Mouse (Mus musculus) R1 (cell line): ENCODE results near the gene Pi16.
"Not testable (repeated sequence)": the region's sequence is repeated elsewhere in the genome, so short reads cannot be mapped to it uniquely, and the experiment has no call there.

Experiments
- DNase-seq: peaks from one replicate; pipeline ENCODE4 v3.0.0-alpha.2; 2018; ENCODE audit warnings: low read depth, low spot score

Gene Pi16

GRCm38 (mm10) chr17:29317380-29317779 lies at the start of gene Pi16:
Gene Pi16, plus strand, starts transcription at chr17:29317680.
- not testable (repeated sequence) for DNase-seq

GRCm38 (mm10) chr17:29267931-29268681 lies 49.4 kb upstream of the Pi16 start:
- no peak for DNase-seq

GRCm38 (mm10) chr17:29268682-29269348 lies 48.7 kb upstream of the Pi16 start, which contains the start of gene BC004004:
Gene BC004004, plus strand, starts transcription at chr17:29268788.
- peak; percentile 97 for DNase-seq

- DNase-seq = no peak
These were observed 48.2 kb upstream of the Pi16 start for GRCm38 (mm10) chr17:29269349-29269706.

GRCm38 (mm10) chr17:29270148-29270698 lies 47.3 kb upstream of the Pi16 start:
- DNase-seq = no peak

GRCm38 (mm10) chr17:29273156-29273555 lies 44.3 kb upstream of the Pi16 start:
- no peak for DNase-seq

- no peak for DNase-seq
These were observed 43.6 kb upstream of the Pi16 start for GRCm38 (mm10) chr17:29273889-29274288.

GRCm38 (mm10) chr17:29280422-29280821 lies 37.1 kb upstream of the Pi16 start:
- DNase-seq = peak; percentile 63

GRCm38 (mm10) chr17:29281541-29281940 lies 35.9 kb upstream of the Pi16 start:
- DNase-seq = no peak

- no peak for DNase-seq
These were observed 35.1 kb upstream of the Pi16 start for GRCm38 (mm10) chr17:29282216-29282952.

GRCm38 (mm10) chr17:29291793-29292192 lies 25.7 kb upstream of the Pi16 start:
- DNase-seq = no peak

GRCm38 (mm10) chr17:29292996-29293395 lies 24.5 kb upstream of the Pi16 start:
- no peak for DNase-seq

GRCm38 (mm10) chr17:29293807-29294605 lies 23.5 kb upstream of the Pi16 start:
- DNase-seq = no peak

GRCm38 (mm10) chr17:29295835-29296234 lies 21.6 kb upstream of the Pi16 start:
- DNase-seq = no peak

- DNase-seq = no peak
These were observed 20.2 kb upstream of the Pi16 start for GRCm38 (mm10) chr17:29297321-29297720.

- peak; percentile 80 for DNase-seq
These were observed 19.7 kb upstream of the Pi16 start for GRCm38 (mm10) chr17:29297813-29298212.

GRCm38 (mm10) chr17:29299282-29299681 lies 18.2 kb upstream of the Pi16 start:
- no peak for DNase-seq

GRCm38 (mm10) chr17:29300926-29301325 lies 16.6 kb upstream of the Pi16 start:
- no peak for DNase-seq

- DNase-seq = no peak
These were observed 16.1 kb upstream of the Pi16 start for GRCm38 (mm10) chr17:29301421-29301820.

GRCm38 (mm10) chr17:29302149-29302548 lies 15.3 kb upstream of the Pi16 start:
- no peak for DNase-seq

GRCm38 (mm10) chr17:29303087-29303486 lies 14.4 kb upstream of the Pi16 start:
- peak; percentile 51 for DNase-seq
